Mouse (Mus musculus) erythroblast, adult 5-6 weeks (primary cell): ENCODE measurements at regions not wholly inside any gene's neighbourhood (a gene's known extent, or its start where the extent isn't known, plus 50 kb on each side); places are given as distances from the start of the nearest gene placed in this dataset.

ENCODE experiments used
- ATAC-seq: replicated peaks from 2 replicates; pipeline ENCODE4 v1.8.0; 2016; ENCODE audit warnings: moderate number of reproducible peaks, mild to moderate bottlenecking, moderate TSS enrichment, inconsistent platforms; ENCODE audit not compliant: poor library complexity, low FRiP score, severe bottlenecking

DNA sequence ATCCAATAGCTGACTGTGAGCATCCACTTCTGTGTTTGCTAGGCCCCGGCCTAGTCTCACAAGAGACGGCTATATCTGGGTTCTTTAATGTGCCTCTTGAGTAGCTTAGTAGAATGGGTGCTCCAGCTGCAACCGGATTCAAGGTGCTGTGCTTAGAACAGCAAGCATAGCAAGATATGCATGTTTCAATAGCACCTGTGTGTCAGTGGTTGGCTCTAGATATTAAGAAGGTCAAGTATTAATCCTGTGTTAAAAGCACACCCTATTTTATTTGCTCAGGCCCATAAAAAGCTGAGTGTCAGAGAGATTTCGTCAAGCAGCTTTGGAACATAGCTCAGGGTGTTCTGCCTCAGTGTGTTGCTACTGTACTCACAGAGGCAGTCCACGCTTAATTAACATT, 221.2 kb downstream of the Car2 start:
- ATAC-seq, result no peak

DNA sequence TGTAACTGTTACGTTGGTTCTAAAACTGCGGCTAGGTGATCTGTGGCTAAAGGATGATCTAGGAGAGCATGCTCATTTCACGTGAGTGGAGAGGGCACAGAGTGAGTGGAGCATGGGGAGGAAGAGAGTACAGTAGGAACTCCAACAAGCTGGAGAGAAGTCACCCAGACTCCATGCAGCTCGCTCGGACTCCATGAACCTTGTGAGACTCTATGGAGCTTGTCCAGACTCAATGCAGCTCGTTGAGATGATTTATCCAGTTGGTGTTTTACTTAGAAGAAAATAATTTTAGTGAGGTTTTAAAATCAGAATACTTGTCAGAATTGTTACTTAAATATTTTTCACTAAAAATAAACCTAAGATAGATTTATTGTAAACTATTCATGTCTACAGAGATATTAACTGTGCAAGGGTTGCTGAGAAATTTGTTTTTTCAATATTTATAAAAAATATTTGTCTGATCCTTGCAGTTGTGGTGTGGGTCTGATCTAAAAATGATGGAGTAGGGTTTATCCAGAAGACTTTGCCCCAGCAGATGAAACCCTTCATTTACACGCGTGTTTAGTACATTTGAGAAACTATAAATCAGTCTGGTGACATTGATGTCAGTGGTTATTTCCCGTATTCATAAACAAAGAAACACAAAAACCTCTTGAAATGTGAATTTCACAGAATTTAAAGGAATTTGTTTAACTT, 222.3 kb downstream of the Car2 start:
- no peak for ATAC-seq

DNA sequence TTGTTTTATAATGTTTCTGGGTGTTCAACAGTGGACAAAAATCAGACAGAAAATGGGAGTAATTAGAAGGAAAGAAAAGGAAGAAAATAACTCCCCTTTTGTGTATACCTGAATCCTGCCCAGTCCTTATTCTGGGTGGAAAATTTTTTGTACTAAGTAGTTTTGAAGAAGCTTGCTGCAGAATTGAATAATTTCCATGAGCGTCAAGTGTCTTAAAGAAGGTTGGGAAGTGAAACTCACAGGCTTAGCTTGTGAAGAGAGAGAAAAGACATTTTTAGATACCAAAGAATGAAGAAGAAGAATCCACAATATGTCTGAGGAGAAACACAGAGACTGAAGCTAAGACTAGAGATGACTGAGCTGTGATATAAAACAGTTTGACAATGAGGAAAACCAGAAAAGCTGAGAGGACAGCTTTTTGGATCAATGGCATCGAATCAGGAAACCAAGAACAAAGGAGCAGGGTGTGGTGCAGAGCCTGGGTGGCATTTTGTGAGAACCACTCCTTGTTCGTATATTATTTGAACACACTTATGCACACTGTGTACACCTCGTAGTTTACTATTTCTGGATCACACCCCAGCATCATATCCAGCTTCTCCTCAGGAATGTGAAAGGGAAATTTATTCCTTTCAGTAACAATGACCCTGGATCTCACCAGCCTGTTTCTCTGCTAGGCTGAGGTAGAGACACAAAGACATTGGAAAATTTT, 221.9 kb downstream of the Gm9733 start:
- no peak for ATAC-seq

DNA sequence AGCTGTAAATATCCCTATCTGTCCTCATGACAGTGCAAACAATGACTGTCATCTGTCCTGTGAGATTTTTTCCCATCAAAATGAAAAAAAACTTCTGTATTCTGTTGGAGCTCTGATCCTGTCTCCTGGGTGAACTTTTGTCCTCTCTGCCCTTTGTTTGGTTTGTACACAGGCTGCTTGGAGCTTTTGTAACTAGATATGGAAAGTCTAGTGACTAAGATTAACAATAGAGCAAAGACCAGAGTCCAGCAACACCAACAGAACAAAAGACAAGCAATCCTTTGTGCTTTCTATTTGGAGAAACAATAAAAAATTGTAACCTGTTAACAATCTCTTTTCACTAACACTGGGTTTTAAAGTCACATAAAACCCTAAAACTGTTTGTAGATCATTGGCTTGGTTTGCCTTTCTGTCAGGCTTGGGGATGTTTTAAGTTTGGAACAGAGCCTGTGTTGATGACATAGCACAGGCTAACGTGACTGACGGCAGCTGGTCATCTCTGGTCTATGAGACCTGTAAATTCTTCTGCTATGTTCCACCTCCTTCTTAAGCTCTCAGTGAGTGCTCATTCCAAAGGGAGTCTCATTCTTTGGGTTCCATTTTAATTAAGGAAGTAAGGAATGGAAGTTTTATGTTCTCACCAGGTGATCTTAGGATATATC, 219.8 kb downstream of the Gm9733 start:
- ATAC-seq, result no peak

DNA sequence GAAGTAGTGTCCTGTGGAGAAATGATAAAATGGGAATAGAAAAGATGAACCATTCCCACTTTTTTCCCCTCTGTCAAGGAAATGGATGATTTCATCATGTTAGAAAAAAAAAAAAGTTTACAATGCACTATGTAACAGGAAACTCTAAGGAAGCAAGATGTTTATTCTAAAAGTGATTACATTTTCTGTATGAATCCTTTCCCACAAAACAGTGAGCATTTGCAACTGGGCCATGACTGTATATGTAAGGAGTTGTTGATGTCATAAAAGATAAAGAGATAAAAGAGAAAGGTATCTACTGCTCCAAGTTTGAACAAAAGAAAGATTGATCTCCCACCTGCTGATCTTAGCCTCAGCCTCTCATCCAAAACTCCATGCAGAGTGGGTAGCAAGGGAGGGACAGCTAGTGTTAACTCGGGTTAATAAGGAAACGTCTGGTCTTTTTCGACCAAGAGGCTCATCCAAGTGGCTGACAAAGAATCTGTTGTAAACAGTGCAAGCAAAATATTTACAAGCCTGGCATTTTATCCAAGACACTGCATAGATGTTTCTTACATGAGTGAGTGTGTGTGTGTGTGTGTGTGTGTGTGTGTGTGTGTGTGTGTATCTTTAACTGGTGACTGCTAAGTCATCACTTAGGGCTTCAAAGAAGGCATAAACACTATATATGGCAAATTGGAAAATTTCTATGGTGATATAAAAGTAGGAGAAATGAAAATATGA, 213.3 kb downstream of the Gm9733 start:
- no peak for ATAC-seq

DNA sequence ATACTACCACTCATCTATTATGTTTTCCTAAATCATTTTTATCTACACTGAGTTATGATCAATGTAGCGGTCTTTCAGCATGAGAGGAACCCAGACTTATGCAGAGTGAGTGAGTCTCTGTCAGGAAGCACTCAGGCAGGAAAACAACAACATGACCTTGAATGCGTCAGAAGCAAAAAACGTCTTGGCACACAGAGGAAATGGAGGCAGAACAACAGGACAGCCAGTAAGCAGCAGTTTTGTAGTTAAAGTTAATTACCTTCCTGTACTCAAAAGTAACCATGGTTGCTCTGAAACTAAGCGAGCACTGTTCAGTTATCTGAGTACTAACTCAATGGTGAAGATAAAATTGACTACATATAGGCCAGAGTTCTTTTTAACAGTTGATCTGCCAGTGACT, 205.4 kb downstream of the Gm9733 start:
- ATAC-seq, result no peak

DNA sequence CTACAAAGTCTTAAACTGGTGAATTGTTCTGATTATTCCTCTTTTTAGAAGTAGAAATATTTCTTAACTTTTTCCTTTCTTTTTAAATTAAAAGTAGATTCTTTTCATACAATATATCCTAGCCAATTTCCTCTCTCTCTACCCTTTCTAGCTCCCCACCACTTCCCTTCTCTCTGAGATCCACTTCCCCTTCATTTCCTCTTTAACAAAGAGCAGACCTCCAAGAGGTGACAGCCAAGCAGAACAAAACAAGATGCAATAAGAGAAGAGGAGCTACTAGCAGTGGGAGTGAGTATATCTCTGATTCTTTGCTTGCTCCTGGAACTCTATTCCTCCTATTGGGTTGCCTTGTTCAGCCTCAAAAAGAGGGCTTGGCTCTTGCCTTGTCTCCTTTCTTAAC, 203.7 kb downstream of the Gm9733 start:
- ATAC-seq, result no peak

DNA sequence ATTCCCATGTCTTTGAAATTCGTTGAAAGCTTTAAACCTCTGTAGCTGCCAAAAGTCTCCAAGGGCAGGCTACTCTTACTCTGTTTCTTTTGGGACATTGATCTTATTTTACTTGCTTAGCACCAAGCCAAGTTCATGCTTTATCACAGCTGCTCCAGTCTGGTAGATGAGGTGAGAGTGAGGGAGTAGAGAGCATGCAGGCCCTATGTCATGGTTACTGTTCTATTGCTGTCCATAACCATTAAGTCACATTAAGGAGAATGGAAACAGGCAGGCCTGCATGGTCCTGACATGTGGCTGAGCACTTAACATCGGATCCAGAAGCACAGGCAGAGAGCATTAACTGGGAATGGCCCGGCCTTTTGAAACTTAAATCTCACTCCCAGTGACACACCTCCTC, 203.1 kb downstream of the Gm9733 start:
- no peak for ATAC-seq

DNA sequence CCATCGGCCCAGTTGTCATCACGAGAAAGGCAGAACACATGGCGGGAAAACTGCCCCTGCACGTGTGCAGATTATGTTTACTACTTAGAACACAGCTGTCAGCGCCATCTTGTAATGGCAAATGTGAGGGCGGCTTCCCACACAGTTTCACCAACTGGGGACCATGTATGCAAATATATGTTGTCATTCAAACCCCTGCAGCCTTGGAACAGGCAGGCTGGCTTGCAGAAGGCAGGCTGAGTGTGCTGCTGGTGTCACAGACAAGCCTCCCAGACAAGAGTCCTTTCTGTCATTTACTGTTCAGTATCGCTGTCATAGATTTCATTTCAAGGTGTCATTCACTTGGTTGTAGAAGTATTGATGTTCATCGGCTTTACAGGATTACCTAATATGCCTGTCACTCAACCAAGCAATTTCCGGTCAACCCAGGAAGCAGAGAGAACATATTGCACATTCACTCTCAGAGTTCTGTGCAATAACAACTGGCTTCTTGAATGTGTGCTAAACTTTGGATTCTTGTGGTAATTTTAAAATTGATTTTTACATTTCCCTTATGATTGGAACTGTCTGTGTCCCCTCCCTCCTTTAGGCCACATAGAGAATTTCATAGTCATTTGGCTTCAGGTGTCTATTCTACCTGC, 202.3 kb downstream of the Gm9733 start:
- no peak for ATAC-seq

DNA sequence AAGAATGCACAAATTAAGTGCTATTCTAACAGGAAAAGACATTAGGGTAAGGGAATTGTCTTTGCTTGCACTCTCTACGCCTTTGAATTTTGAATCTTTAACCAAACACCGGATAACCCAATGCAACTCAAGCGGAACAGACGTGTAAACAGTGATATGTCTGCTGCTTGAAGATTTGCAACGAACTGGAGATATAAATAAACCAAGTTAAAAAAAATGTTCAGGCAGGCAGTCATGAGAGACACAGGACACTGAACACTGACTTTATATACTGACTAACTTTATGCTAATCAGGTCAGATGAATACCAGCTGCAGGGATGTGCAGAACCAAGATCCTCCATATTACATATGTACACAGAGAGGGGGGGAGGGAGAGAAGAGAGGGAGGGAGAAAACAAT, 200.0 kb downstream of the Gm9733 start:
- no peak for ATAC-seq

DNA sequence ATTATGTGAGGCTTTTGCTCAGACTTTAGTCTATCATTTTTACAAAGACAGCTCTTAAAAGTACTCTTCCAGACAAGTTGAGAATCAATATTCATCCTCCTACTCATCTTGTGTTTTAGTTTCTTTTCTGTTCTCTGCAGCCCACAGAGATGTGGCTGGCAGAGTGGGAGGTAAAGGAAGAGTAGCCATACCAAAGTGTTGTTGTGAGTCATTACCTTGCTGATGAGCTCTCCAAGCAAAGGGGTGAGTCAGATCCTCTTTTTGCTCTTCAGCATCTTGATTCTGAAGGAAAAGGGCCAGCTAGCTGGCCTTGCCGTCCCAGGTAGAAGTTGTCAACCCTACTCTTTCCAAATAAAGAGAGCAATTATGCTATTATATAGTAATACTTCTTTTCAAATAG, 192.6 kb downstream of the Gm9733 start:
- ATAC-seq, result no peak

DNA sequence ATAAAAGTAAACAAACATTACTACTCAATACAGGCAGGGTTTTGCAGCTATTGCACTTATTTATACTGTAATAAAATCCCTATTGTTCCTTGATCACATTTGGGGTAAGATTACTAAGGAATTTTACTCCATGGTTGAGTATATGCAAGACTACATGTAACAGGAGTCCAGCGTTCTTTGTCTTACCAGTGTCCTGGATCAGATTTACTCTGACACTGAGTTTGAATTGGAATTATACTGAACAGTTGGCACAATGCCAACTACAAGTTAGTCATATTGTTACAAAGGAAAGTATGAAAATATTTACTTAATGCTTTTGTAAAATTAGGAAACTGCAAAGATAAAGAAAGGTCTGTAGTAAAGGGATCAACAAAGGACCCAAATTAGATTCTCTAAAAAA, 178.4 kb downstream of the Gm9733 start:
- ATAC-seq, result no peak

DNA sequence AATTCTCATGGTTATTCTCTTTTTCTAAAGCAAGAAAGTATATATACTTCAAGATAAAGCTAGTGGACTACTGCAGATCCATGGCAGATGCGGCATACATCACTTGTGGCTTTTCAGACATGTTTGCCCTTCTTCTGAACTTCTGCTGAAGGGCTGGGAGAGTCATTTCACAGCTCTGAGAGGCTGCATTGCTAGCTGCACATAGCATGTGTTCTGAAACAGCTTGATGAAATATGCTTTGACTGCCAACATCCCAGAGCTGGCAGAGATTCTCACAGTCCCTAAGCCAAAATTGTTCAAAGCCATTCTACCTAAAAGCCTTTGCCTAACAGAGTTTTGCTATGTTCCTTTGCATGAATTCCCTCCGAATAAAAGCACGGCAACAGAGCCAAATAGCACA, 177.9 kb downstream of the Gm9733 start:
- no peak for ATAC-seq

DNA sequence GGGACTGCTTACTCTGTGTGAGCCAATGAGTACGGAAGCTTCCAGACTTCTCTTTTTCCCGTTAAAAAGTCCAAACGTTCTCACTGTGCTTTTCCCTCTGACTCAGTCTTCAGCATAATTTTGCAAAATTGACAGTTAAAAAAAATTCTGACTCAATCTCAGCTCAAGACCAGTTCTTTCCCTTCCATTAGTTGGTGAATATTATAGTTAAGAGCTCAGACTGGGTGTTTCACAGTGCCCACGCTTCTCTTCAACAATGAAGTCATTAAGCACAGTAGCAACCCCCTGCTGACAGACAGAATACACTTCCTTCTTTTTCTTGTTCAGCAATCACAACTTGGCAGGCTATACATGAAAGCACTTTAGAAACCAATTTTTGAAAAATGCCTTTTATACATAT, 175.4 kb downstream of the Gm9733 start:
- no peak for ATAC-seq

DNA sequence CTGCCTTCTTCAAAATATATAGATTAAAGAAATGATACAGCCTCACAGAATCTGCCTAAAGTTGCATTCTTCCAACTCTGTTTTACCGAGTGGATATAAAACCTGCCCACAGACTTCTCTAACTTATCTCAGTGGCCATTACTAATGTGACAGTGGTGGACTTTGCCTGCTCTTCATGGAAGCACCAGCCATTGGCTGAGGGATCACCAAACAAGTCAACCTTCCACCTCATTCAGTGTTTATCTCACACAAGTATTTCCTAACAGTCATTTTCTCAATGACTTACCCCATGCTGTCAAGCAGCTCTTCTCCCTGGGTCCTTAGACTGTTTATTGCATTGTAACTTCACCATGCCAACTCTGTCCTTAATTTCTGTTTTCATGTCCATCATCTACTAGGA, 174.3 kb downstream of the Gm9733 start:
- no peak for ATAC-seq

DNA sequence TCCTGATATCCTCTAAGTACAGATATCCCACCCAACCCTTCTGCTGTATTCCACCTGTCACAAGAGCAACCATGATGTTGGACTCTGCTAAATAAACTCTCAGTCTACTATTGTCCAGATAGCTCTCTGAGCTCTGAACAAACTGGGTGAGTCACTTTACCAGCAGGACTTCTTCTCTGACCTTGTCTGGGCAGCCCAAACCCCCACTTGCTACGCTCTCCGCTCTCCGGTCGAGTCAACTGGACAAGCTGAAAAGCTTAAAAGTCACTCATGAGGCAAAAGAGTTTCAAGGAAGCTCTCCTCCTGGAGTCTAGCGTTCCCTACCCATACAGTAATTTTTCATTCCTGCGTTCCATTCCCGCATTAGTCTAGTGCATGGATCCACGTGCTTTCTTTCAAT, 173.2 kb downstream of the Gm9733 start:
- ATAC-seq, result no peak

DNA sequence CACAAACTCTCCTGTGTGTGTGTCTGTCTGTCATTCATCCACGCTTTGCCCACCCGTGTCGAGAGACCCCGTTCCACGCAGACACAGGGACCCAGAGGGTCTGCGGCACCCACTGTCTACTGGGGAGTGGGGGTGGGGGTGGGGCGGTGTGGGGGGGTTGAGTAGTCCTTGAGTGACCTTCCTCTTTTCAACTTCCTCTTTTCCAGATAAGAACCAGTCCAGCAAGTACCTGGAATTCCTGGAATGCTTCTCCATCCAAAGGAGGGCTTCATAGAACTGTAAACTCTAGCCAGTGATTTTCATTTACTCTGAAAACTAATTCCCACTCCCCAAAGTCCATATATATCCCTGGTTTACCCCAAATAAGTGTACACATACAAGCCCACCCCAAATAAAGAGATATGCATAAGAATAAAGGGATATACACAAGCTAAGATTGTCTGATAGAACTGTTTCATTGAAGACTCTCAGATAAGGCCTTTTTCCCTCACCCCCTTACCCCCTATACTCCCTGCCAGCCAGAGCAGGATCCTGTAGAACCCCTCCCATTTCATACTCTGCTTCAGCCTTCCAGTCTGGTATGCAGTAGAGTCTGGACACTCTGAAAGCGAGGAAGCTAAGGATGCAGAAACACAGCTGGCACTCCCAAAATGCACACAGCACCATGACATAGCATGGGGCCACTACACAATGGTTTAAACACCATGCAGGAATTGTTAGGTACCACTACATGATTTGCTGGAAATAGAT, 172.0 kb downstream of the Gm9733 start:
- ATAC-seq, result no peak

DNA sequence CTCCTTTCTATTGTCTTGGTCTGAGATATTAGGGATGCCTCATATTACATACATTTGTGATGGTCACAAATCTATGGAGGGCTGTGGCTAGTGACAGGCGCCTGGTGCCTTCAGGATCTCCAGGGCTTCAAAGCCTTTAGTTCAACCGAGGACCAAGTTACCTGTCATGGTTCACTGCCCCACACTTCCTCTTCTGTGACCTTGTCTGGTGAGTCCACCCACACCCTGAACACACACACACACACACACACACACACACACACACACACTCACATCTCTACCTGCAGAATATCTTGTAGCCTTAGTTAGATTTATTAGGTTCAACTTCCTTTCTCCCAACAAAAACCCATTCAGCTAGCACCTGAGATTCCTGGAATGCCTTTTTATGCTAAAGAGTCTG, 156.3 kb downstream of the Gm9733 start:
- ATAC-seq, result no peak

DNA sequence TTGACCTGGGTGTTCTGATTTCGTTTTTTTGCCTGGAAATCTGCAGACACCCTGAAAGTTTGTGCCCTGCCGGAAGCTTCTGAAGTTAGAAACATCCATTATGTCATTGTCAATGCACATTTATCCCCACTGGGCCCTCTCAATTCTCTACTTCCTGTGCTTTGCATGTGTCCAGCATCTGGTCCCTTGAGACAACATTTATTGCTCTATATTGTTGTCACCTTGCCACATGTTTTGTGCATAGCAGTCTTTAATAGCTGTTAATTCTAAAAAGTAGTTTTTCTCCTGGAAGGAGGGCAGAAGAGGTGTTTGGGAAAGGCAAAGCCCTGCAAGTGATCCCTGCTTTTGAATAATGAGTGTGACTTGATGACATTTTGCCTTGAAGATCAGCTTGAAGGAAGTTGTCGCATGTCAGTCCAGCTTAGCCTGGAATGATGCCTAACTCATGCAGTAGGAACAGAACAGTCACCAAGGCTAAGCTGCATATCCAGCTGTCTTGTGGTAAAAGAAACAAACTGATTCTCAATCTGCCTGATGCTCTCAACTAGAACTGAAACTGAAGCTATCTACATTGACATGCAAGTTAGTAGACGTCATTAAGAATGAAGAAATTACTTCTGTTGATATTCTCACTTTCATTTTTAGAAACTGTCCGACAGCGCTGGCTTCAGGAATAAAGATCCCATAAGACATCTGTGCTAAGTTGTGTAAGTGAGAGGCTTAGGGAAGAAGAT, 152.9 kb downstream of the Gm9733 start:
- no peak for ATAC-seq
